Mouse (Mus musculus) small intestine, adult 2 months (tissue): ENCODE data around the gene Hoxd13. TPM values are rescaled to one million over a fixed set of nuclear protein-coding genes. Genes with fewer than 3 reads are reported as not detected.

ENCODE experiments used
- H3K27ac ChIP-seq: fragments of 200-500 bp; 2 replicates; pipeline ENCODE4 v1.5.1; 2012; ENCODE audit warnings: low read depth, low read length, control low read depth, inconsistent platforms; ENCODE audit not compliant: insufficient read depth
- H3K27me3 ChIP-seq: fragments of 200-500 bp; 2 replicates; pipeline ENCODE4 v1.6.1; 2012; ENCODE audit warnings: mild to moderate bottlenecking, moderate library complexity, low read length, inconsistent platforms; ENCODE audit not compliant: control insufficient read depth, insufficient read depth
- H3K36me3 ChIP-seq: fragments of 200-500 bp; 2 replicates; pipeline ENCODE4 v1.6.1; 2012; ENCODE audit warnings: mild to moderate bottlenecking, low read length, control low read depth, inconsistent platforms; ENCODE audit not compliant: control insufficient read depth, insufficient read depth
- H3K4me1 ChIP-seq: fragments of 200-500 bp; 2 replicates; pipeline ENCODE4 v1.6.1; 2012; ENCODE audit warnings: low read length, inconsistent platforms, mixed read lengths; ENCODE audit not compliant: control insufficient read depth, insufficient read depth, insufficient read length
- H3K4me3 ChIP-seq: fragments of 200-500 bp; 2 replicates; pipeline ENCODE4 v1.5.1; 2012; ENCODE audit warnings: low read depth, mild to moderate bottlenecking, control low read depth, inconsistent platforms, low read length, moderate library complexity
- CTCF ChIP-seq: fragments of 200-500 bp; IDR thresholded peaks from 2 replicates; pipeline ENCODE4 v1.5.1; 2012; ENCODE audit warnings: low read depth, mild to moderate bottlenecking, control low read depth, inconsistent platforms, low read length, moderate library complexity, mixed read lengths; ENCODE audit not compliant: insufficient replicate concordance, insufficient read length; ENCODE audit errors: extremely low read depth
- POLR2A ChIP-seq: fragments of 200-500 bp; IDR thresholded peaks from 2 replicates; pipeline ENCODE4 v1.6.1; 2012; ENCODE audit warnings: low read depth, mild to moderate bottlenecking, control low read depth, inconsistent platforms, low read length, moderate library complexity
- WGBS: fragments of 180-500 bp; shearing (Covaris S2); methylation state at CpG from one replicate; pipeline ENCODE4 v1.1.7; 2018; 5-methylcytosine and 5-hydroxymethylcytosine counted together
- polyA plus RNA-seq: library from polyadenylated mRNA; depleted of rRNA; stranded (reverse); fragments of >200 nt; gene quantifications from 2 replicates; pipeline ENCODE4 v1.2.3, GENCODE M21; 2012

Hoxd13 gene
- polyA plus RNA-seq, 1 experiment: not detected

GRCm38 (mm10) chr2:74696442-74697335 is 28.6 kb downstream of the Hoxd13 start:
- Histone ChIP-seq H3K27ac (no peak overlapping the region), H3K27me3 (peaks cover 91% of the 10 kb centered on the region), H3K4me3 (no peak overlapping the region), H3K36me3 (no peaks in the 10 kb centered on the region), H3K4me1 (peaks cover 5% of the 10 kb centered on the region)
- WGBS: 7% methylated on average over 34 of the region's 34 CpGs
- no peak for TF ChIP-seq POLR2A
- no peak for TF ChIP-seq CTCF

- peaks cover 86% of the 10 kb centered on the region for H3K27me3 ChIP-seq
- H3K36me3 ChIP-seq: no peaks in the 10 kb centered on the region
- TF ChIP-seq CTCF: no peak
- no peak for TF ChIP-seq POLR2A
- WGBS: 1% methylated on average over 43 of the region's 43 CpGs
- peaks cover 5% of the 10 kb centered on the region for H3K4me1 ChIP-seq
- no peak within 1 kb of the TSS for H3K27ac ChIP-seq
- peak within 1 kb of the TSS; percentile 62 for H3K4me3 ChIP-seq
Observed at GRCm38 (mm10) chr2:74697567-74698121, 29.5 kb downstream of the Hoxd13 start, which contains the start of gene Hoxd9. TSS of gene Hoxd9 (plus strand) at chr2:74697727.

- Histone ChIP-seq H3K36me3 (no peaks in the 10 kb centered on the region), H3K27me3 (peaks cover 82% of the 10 kb centered on the region), H3K4me1 (peaks cover 5% of the 10 kb centered on the region), H3K4me3 (peak overlapping the region; percentile 62), H3K27ac (no peak overlapping the region)
- TF ChIP-seq CTCF (no peak), POLR2A (no peak)
- 3% methylated on average over 83 of the region's 86 CpGs for WGBS
Observed at GRCm38 (mm10) chr2:74698201-74699052, 30.3 kb downstream of the Hoxd13 start.

GRCm38 (mm10) chr2:74699053-74699430 is 30.9 kb downstream of the Hoxd13 start:
- Histone ChIP-seq H3K27me3 (peaks cover 82% of the 10 kb centered on the region), H3K4me3 (no peak overlapping the region), H3K4me1 (peaks cover 5% of the 10 kb centered on the region), H3K27ac (no peak overlapping the region), H3K36me3 (no peaks in the 10 kb centered on the region)
- 9% methylated on average over 17 of the region's 17 CpGs for WGBS
- TF ChIP-seq POLR2A (no peak), CTCF (no peak)

GRCm38 (mm10) chr2:74699664-74700545 is 31.8 kb downstream of the Hoxd13 start:
- Histone ChIP-seq H3K27ac (no peak overlapping the region), H3K4me1 (peaks cover 10% of the 10 kb centered on the region), H3K4me3 (no peak overlapping the region), H3K36me3 (no peaks in the 10 kb centered on the region), H3K27me3 (peaks cover 85% of the 10 kb centered on the region)
- TF ChIP-seq CTCF: no peak
- TF ChIP-seq POLR2A: no peak
- WGBS: 17% methylated on average over 23 of the region's 23 CpGs

GRCm38 (mm10) chr2:74700546-74701112 is 32.5 kb downstream of the Hoxd13 start:
- 10% methylated on average over 22 of the region's 22 CpGs for WGBS
- no peak for TF ChIP-seq POLR2A
- no peak; the same call in 1 of the 2 replicates for TF ChIP-seq CTCF
- H3K27me3 ChIP-seq: peaks cover 86% of the 10 kb centered on the region
- H3K36me3 ChIP-seq: no peaks in the 10 kb centered on the region
- peaks cover 11% of the 10 kb centered on the region for H3K4me1 ChIP-seq
- H3K4me3 ChIP-seq: no peak overlapping the region
- H3K27ac ChIP-seq: no peak overlapping the region
